Mouse (Mus musculus) stomach, embryonic 15.5 days (tissue): Measurements from ENCODE around the gene Btf3. TPM values are rescaled to one million over a fixed set of nuclear protein-coding genes. Genes with fewer than 3 reads are reported as not detected.
A peak's percentile ranks its signal among the peaks of the same experiment; 100 is the strongest.

Experiments
- ATAC-seq: fragments of 200-750 bp; cut with Nextera tagmentation; 2 replicates; pipeline ENCODE4 v1.8.0; 2017; ENCODE audit warnings: low read depth, moderate number of reproducible peaks, moderate TSS enrichment; ENCODE audit not compliant: insufficient read depth, low FRiP score
- H3K27ac ChIP-seq: fragments of 300-500 bp; sonication (generic); 2 replicates; pipeline ENCODE4 v1.5.1; 2015; ENCODE audit warnings: mild to moderate bottlenecking, inconsistent platforms
- H3K27me3 ChIP-seq: fragments of 300-500 bp; sonication (generic); replicated peaks from 2 replicates; pipeline ENCODE4 v1.6.1; 2015; ENCODE audit warnings: inconsistent platforms
- H3K36me3 ChIP-seq: fragments of 300-500 bp; sonication (generic); 2 replicates; pipeline ENCODE4 v1.6.1; 2015; ENCODE audit warnings: inconsistent platforms
- H3K4me1 ChIP-seq: fragments of 300-500 bp; sonication (generic); 2 replicates; pipeline ENCODE4 v1.6.1; 2015; ENCODE audit warnings: inconsistent platforms
- H3K4me2 ChIP-seq: fragments of 300-500 bp; sonication (generic); 2 replicates; pipeline ENCODE4 v1.6.1; 2015; ENCODE audit warnings: mild to moderate bottlenecking, inconsistent platforms
- H3K4me3 ChIP-seq: fragments of 300-500 bp; sonication (generic); replicated peaks from 2 replicates; pipeline ENCODE4 v1.5.1; 2015; ENCODE audit warnings: inconsistent platforms
- H3K9ac ChIP-seq: fragments of 300-500 bp; sonication (generic); 2 replicates; pipeline ENCODE4 v1.6.1; 2015; ENCODE audit warnings: inconsistent platforms
- H3K9me3 ChIP-seq: fragments of 300-500 bp; sonication (generic); 2 replicates; pipeline ENCODE4 v1.6.1; 2016; ENCODE audit warnings: inconsistent platforms
- WGBS: fragments of 180-500 bp; shearing (Covaris S2); methylation state at CpG from one replicate; pipeline ENCODE4 v1.1.7; 2015; 5-methylcytosine and 5-hydroxymethylcytosine counted together
- polyA plus RNA-seq: library from polyadenylated mRNA; unstranded; fragments of >200 nt; fragmentation: Nextera tagmentation; extraction: Ambion mirVana; gene quantifications from 2 replicates; pipeline ENCODE4 v1.2.1, GENCODE M21; 2015

The Btf3 gene
- polyA plus RNA-seq, 1 experiment from 2014 or later, result 594 TPM

- H3K4me2 ChIP-seq, result peak overlapping the region; percentile 60
- H3K4me3 ChIP-seq, result peak overlapping the region; percentile 89
- H3K27ac ChIP-seq, result no peak overlapping the region
- no peaks in the 10 kb centered on the region for H3K27me3 ChIP-seq
- H3K36me3 ChIP-seq, result peaks cover 11% of the 10 kb centered on the region; the same call in 1 of the 2 replicates
- ATAC-seq, result no peak
- no peak overlapping the region for H3K9ac ChIP-seq
- no peaks in the 10 kb centered on the region for H3K9me3 ChIP-seq
- WGBS, result 26% methylated on average over 5 of the region's 5 CpGs
- H3K4me1 ChIP-seq, result peaks cover 13% of the 10 kb centered on the region; the same call in 1 of the 2 replicates
Observed at GRCm38 (mm10) chr13:98264111-98264510, 52.7 kb downstream of the Btf3 start.

- H3K36me3 ChIP-seq, result peaks cover 8% of the 10 kb centered on the region; the same call in 1 of the 2 replicates
- no peaks in the 10 kb centered on the region for H3K27me3 ChIP-seq
- H3K9ac ChIP-seq, result peak overlapping the region; percentile 69
- H3K4me1 ChIP-seq, result peaks cover 13% of the 10 kb centered on the region; the same call in 1 of the 2 replicates
- peak overlapping the region; percentile 89 for H3K4me3 ChIP-seq
- no peak for ATAC-seq
- WGBS, result under 1% methylated on average over 16 of the region's 16 CpGs
- H3K9me3 ChIP-seq, result no peaks in the 10 kb centered on the region
- H3K4me2 ChIP-seq, result peak overlapping the region; percentile 60
- peak overlapping the region; percentile 84 for H3K27ac ChIP-seq
Observed at GRCm38 (mm10) chr13:98263458-98263987, 53.3 kb downstream of the Btf3 start.

GRCm38 (mm10) chr13:98262636-98263457, 54.0 kb downstream of the Btf3 start, which contains the start of the genes Utp15 and Ankra2:
Gene Utp15, minus strand, starts transcription at chr13:98263041.
Gene Ankra2, plus strand, starts transcription at chr13:98263074.
- Histone ChIP-seq H3K27me3 (no peaks in the 10 kb centered on the region), H3K9me3 (no peaks in the 10 kb centered on the region), H3K36me3 (peaks cover 9% of the 10 kb centered on the region), H3K4me1 (peaks cover 13% of the 10 kb centered on the region; the same call in 1 of the 2 replicates), H3K27ac (peak within 1 kb of the TSS; percentile 84), H3K9ac (peak within 1 kb of the TSS; percentile 82), H3K4me3 (peak within 1 kb of the TSS; percentile 89), H3K4me2 (peak within 1 kb of the TSS; percentile 79)
- 0% methylated on average over 68 of the region's 71 CpGs for WGBS
- peak; percentile 99 for ATAC-seq

Other genes with a start within 250 kb of the Btf3 start
- 23.7 and 25.9 TPM in 2 replicates for gene Arhgef28, start 110.6 kb downstream of the Btf3 start, polyA plus RNA-seq
- 30.1 TPM in 2 replicates for gene Utp15, start 54.0 kb downstream of the Btf3 start, polyA plus RNA-seq
- gene Ankra2, start 53.9 kb downstream of the Btf3 start, polyA plus RNA-seq, result 24.7 and 26.5 TPM in 2 replicates
- gene Gm21976, start 37.1 kb downstream of the Btf3 start, polyA plus RNA-seq, result not detected in 2 replicates
- 0.05 TPM in 1 of 2 replicates, not detected in the other for gene Foxd1, start 37.2 kb upstream of the Btf3 start, polyA plus RNA-seq
- 1.7 and 8.0 TPM in 2 replicates for gene Gm10320, start 175.0 kb upstream of the Btf3 start, polyA plus RNA-seq